Mouse (Mus musculus): ENCODE measurements around the gene Mcf2l.

- TF ChIP-seq CTCF (IDR thresholded peaks at IDR 0.05; ENCODE audit: borderline replicate concordance, control insufficient read depth, extremely low read depth, insufficient read depth, low read length, poor library complexity) (no peak), POLR2A (IDR thresholded peaks at IDR 0.05; ENCODE audit: control insufficient read depth, extremely low read depth, insufficient read depth, low read length, poor library complexity) (no peak)
Measured at GRCm38 (mm10) chr8:12828298-12828697, 45.3 kb upstream of the Mcf2l start.

All from thymus, adult 2 months (tissue).